Mouse (Mus musculus): ENCODE results near the gene 1700013F07Rik.

- TF ChIP-seq MYOD1 (IDR thresholded peaks at IDR 0.05; ENCODE audit: control insufficient read depth, insufficient read length, low read depth), result no peak
- no peak for TF ChIP-seq CTCF (IDR thresholded peaks at IDR 0.05; ENCODE audit: control insufficient read depth, insufficient read depth, insufficient read length)
- peak; percentile 87 for TF ChIP-seq MAX (IDR thresholded peaks at IDR 0.05)
Measured at GRCm38 (mm10) chr3:108562133-108562730, 28.3 kb downstream of the 1700013F07Rik start, which contains the start of gene Tmem167b.
